Mouse (Mus musculus): Measurements from ENCODE around the gene Efna2. TPM values are rescaled to one million over a fixed set of nuclear protein-coding genes. Genes with fewer than 3 reads are reported as not detected.

The Efna2 gene
- polyA plus RNA-seq, 1 experiment from 2014 or later = 91.7 TPM

- H3K4me1 ChIP-seq (ENCODE audit: control insufficient read depth, insufficient read depth, low read length) = peaks cover 17% of the 10 kb centered on the region
- no peak overlapping the region for H3K9ac ChIP-seq (ENCODE audit: low read length)
- no peak overlapping the region for H3K4me3 ChIP-seq (ENCODE audit: low read depth, low read length)
- no peak overlapping the region for H3K4me2 ChIP-seq
- DNase-seq (ENCODE audit: low spot score, missing footprints) = no peak
- WGBS = 79% methylated on average over 4 of the region's 4 CpGs
- no peak overlapping the region for H3K27ac ChIP-seq (ENCODE audit: low read depth, low read length)
- peaks cover 5% of the 10 kb centered on the region; the same call in 1 of the 2 replicates for H3K36me3 ChIP-seq (ENCODE audit: control insufficient read depth, insufficient read depth, low read length)
- no peaks in the 10 kb centered on the region for H3K9me3 ChIP-seq (ENCODE audit: control insufficient read depth, low read length)
- no peaks in the 10 kb centered on the region for H3K27me3 ChIP-seq (ENCODE audit: control insufficient read depth, insufficient read depth, low read length)
- no peak for ATAC-seq (ENCODE audit: low FRiP score)
These were observed 32.7 kb upstream of the Efna2 start for GRCm38 (mm10) chr10:80146568-80147011.

- 69% methylated on average over 5 of the region's 5 CpGs for WGBS
- Histone ChIP-seq H3K27me3 (ENCODE audit: control insufficient read depth, insufficient read depth, low read length) (no peaks in the 10 kb centered on the region), H3K4me1 (ENCODE audit: control insufficient read depth, insufficient read depth, low read length) (peaks cover 21% of the 10 kb centered on the region), H3K9ac (ENCODE audit: low read length) (no peak overlapping the region; the same call in 1 of the 2 replicates), H3K4me2 (peak overlapping the region; percentile 74; the same call in 1 of the 2 replicates), H3K36me3 (ENCODE audit: control insufficient read depth, insufficient read depth, low read length) (peaks cover 9% of the 10 kb centered on the region), H3K27ac (ENCODE audit: low read depth, low read length) (peak overlapping the region; percentile 97; the same call in 1 of the 2 replicates), H3K4me3 (ENCODE audit: low read depth, low read length) (peak overlapping the region; percentile 99; the same call in 1 of the 2 replicates), H3K9me3 (ENCODE audit: control insufficient read depth, low read length) (no peaks in the 10 kb centered on the region)
- no peak for DNase-seq (ENCODE audit: low spot score, missing footprints)
- ATAC-seq (ENCODE audit: low FRiP score) = no peak
These were observed 32.0 kb upstream of the Efna2 start for GRCm38 (mm10) chr10:80147146-80147718.

GRCm38 (mm10) chr10:80147719-80148601 lies 31.3 kb upstream of the Efna2 start, which contains the start of gene Midn:
Midn (plus strand) TSS chr10:80148272.
- Histone ChIP-seq H3K27me3 (ENCODE audit: control insufficient read depth, insufficient read depth, low read length) (no peaks in the 10 kb centered on the region), H3K4me1 (ENCODE audit: control insufficient read depth, insufficient read depth, low read length) (peaks cover 24% of the 10 kb centered on the region), H3K9ac (ENCODE audit: low read length) (peak within 1 kb of the TSS; percentile 100), H3K4me2 (peak within 1 kb of the TSS; percentile 74), H3K4me3 (ENCODE audit: low read depth, low read length) (peak within 1 kb of the TSS; percentile 99), H3K27ac (ENCODE audit: low read depth, low read length) (peak within 1 kb of the TSS; percentile 97), H3K36me3 (ENCODE audit: control insufficient read depth, insufficient read depth, low read length) (peaks cover 16% of the 10 kb centered on the region), H3K9me3 (ENCODE audit: control insufficient read depth, low read length) (no peaks in the 10 kb centered on the region)
- 3% methylated on average over 39 of the region's 42 CpGs for WGBS
- DNase-seq (ENCODE audit: low spot score, missing footprints) = peak; percentile 96
- peak; percentile 36 for ATAC-seq (ENCODE audit: low FRiP score)

DNA sequence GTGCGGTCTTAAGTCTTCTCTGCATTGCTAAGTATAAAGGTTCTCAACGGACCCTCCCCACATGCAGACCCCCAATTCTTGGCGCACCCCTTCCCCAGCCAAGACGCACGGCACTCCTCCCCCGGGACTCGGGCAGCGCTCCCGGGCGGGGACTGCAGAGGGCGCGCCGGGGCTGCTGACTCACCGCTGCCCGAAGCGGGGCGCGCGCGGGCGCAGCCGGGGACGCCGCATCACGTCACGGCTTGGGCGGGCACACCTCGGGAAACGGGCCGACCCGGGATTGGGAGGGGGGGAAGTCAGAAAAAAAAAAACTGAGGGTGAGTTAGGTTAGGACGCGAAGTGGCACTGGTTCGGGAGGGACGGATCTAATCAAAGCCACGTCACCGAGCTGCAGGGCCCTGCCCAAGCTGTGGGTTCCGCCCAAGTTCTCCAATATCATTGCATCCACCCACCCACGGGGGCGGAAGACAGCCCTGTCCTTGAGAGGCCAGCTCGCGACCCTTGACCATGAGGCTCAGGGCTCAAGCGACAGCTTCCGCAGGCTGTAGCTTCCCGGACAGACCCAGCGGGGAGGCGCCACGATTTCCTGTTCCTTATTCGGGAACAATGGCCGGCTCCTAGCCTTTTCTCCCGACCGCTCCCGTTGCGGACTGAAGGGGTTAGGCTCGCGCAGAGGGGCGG lies 30.5 kb upstream of the Efna2 start:
- peaks cover 22% of the 10 kb centered on the region for H3K36me3 ChIP-seq (ENCODE audit: control insufficient read depth, insufficient read depth, low read length)
- peaks cover 31% of the 10 kb centered on the region for H3K4me1 ChIP-seq (ENCODE audit: control insufficient read depth, insufficient read depth, low read length)
- under 1% methylated on average over 47 of the region's 57 CpGs for WGBS
- H3K4me3 ChIP-seq (ENCODE audit: low read depth, low read length) = peak overlapping the region; percentile 99
- peak; percentile 99 for DNase-seq (ENCODE audit: low spot score, missing footprints)
- H3K4me2 ChIP-seq = peak overlapping the region; percentile 74
- peak overlapping the region; percentile 97 for H3K27ac ChIP-seq (ENCODE audit: low read depth, low read length)
- ATAC-seq (ENCODE audit: low FRiP score) = peak; percentile 48
- no peaks in the 10 kb centered on the region for H3K27me3 ChIP-seq (ENCODE audit: control insufficient read depth, insufficient read depth, low read length)
- H3K9ac ChIP-seq (ENCODE audit: low read length) = peak overlapping the region; percentile 100
- no peaks in the 10 kb centered on the region for H3K9me3 ChIP-seq (ENCODE audit: control insufficient read depth, low read length)

DNA sequence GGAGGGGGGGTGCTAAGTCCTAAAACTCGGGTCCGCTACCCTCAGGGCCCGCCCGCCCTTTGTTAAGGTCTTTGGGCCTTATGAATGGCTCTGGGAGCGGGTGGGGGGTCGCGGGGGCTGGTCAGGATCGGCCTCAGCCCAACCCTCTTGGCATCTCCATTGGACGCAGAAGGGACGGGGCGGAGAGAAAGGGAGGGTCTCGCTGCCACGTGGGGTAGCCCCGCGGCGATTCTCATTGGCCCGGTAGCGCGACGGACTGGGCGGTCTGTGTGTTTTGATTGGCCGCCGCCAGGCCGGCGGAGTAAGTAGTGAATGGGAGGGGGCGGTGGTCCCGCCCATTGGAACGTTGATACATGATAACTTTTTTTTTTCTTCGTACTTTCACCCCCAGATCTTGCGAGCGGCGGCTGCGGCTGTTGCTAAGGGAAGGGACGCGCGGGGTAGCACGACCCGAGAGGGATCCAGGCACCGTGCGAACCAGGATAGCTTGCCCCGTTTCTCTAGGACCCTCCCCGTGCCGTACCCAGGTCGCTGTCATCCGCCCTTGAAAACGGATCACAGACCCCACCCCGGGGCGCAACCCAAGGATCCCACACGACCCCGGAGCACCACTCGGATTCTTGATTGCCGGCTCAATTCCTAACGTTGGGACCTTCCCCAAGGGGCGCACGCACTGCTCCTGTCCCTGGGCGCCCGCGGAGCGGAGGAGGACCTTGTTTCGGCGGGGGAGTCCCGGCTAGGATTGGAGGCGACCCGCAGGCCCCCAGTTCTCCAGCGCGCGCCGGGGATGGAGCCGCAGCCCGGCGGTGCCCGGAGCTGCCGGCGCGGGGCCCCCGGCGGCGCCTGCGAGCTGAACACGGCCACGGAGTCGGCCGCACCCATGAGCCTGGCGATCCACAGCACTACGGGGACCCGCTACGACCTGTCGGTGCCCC lies 29.7 kb upstream of the Efna2 start:
- DNase-seq (ENCODE audit: low spot score, missing footprints) (no peak), ATAC-seq (ENCODE audit: low FRiP score) (peak; percentile 83)
- Histone ChIP-seq H3K27ac (ENCODE audit: low read depth, low read length) (peak overlapping the region; percentile 99), H3K4me2 (peak overlapping the region; percentile 99), H3K9ac (ENCODE audit: low read length) (peak overlapping the region; percentile 100), H3K4me1 (ENCODE audit: control insufficient read depth, insufficient read depth, low read length) (peaks cover 39% of the 10 kb centered on the region), H3K9me3 (ENCODE audit: control insufficient read depth, low read length) (no peaks in the 10 kb centered on the region), H3K36me3 (ENCODE audit: control insufficient read depth, insufficient read depth, low read length) (peaks cover 30% of the 10 kb centered on the region), H3K27me3 (ENCODE audit: control insufficient read depth, insufficient read depth, low read length) (no peaks in the 10 kb centered on the region), H3K4me3 (ENCODE audit: low read depth, low read length) (peak overlapping the region; percentile 99)
- 1% methylated on average over 88 of the region's 88 CpGs for WGBS

DNA sequence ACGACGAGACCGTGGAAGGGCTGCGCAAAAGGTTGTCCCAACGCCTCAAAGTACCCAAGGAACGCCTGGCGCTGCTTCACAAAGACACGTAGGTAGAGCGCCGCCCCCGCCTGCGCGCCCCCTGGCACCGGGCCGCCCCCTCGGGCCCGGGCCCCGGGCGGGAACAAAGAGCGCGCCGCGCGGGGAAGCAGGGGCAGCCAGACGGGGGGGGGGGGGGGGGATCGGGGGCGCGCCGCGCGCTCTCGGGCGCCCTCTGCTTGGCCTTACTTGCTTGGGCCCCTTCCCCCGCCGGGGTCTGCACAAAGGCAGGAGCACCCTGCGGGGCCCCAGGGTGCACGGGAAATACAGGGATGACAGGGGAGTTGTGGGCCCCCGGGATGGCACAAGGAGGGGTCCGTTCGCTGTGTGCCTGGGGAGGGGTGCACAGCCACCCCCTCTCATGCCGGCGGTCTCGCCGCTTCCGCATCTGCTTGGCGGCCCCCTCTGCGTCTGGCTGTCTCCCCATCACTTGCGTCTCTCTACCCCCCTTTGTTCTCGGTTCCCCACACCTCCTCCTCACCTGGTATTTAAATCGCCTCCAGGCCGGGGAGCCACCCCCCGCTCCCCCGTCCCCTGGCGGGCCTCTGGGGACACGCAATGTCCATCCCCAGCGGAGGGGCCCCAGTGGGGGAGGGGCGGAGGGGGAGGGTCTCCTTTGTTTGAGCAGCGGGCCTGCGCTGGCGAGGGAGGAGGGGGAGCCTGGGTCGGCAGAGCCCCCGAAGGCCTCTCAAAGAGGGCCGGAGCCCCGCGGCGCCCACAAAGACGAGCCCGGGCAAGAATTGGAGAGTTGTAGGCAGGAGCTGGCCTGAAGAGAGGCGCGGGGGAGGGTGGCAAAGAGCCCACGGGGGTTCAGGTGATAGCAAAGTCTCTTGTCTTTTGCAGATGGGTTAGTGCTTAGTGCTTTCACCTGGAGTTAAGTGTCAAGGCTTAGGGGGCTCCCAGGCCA lies 28.8 kb upstream of the Efna2 start:
- 1% methylated on average over 51 of the region's 71 CpGs for WGBS
- DNase-seq (ENCODE audit: low spot score, missing footprints) (peak; percentile 99), ATAC-seq (ENCODE audit: low FRiP score) (peak; percentile 17)
- no peaks in the 10 kb centered on the region for H3K9me3 ChIP-seq (ENCODE audit: control insufficient read depth, low read length)
- peak overlapping the region; percentile 99 for H3K27ac ChIP-seq (ENCODE audit: low read depth, low read length)
- H3K9ac ChIP-seq (ENCODE audit: low read length) = peak overlapping the region; percentile 100
- H3K4me3 ChIP-seq (ENCODE audit: low read depth, low read length) = peak overlapping the region; percentile 99
- H3K4me1 ChIP-seq (ENCODE audit: control insufficient read depth, insufficient read depth, low read length) = peaks cover 46% of the 10 kb centered on the region
- H3K4me2 ChIP-seq = peak overlapping the region; percentile 99
- no peaks in the 10 kb centered on the region for H3K27me3 ChIP-seq (ENCODE audit: control insufficient read depth, insufficient read depth, low read length)
- H3K36me3 ChIP-seq (ENCODE audit: control insufficient read depth, insufficient read depth, low read length) = peaks cover 39% of the 10 kb centered on the region

DNA sequence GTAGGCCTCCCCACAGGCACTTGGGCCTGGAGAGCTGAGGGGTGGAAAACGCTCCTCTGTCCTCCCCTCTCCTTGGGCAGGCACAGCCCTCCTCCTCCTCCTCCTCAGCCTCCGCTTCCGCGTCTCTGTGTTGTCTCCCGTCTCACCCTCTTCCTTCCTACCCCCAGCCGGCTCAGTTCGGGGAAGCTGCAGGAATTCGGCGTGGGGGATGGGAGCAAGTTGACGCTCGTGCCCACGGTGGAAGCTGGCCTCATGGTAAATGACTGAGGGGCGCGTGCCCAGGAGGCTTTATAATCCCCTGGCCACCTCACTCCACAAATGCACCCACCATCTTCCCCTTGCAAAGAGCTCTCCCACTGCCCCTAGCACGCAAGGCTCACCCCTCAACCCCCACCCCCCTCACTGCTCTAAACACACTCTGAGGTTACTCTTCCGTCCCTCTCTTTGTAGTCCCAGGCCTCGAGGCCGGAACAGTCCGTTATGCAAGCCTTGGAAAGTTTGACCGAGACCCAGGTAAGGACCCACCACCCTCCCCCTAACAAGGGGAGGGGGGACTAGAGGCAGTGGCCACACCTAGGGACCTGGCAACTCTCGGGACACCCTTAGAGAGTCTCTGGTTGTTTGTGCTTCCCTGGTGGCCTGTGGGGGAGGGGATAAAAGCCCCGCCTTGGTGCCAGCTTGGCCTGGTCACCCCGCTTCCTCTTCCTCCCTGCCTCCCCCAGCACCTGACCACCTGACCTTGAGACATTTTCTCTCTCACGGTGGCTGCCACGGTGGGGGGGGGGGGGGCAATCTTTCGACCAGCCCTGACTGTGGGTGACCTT lies 27.9 kb upstream of the Efna2 start:
- ATAC-seq (ENCODE audit: low FRiP score) = no peak
- Histone ChIP-seq H3K27me3 (ENCODE audit: control insufficient read depth, insufficient read depth, low read length) (no peaks in the 10 kb centered on the region), H3K27ac (ENCODE audit: low read depth, low read length) (peak overlapping the region; percentile 99), H3K4me2 (peak overlapping the region; percentile 99), H3K9ac (ENCODE audit: low read length) (peak overlapping the region; percentile 100), H3K4me1 (ENCODE audit: control insufficient read depth, insufficient read depth, low read length) (peaks cover 49% of the 10 kb centered on the region), H3K9me3 (ENCODE audit: control insufficient read depth, low read length) (no peaks in the 10 kb centered on the region), H3K4me3 (ENCODE audit: low read depth, low read length) (peak overlapping the region; percentile 99), H3K36me3 (ENCODE audit: control insufficient read depth, insufficient read depth, low read length) (peaks cover 47% of the 10 kb centered on the region)
- WGBS = under 1% methylated on average over 26 of the region's 26 CpGs
- DNase-seq (ENCODE audit: low spot score, missing footprints) = peak; percentile 95
